Mouse (Mus musculus) liver, embryonic 12.5 days (tissue): Measurements from ENCODE around the gene Ddhd1. TPM values are rescaled to one million over a fixed set of nuclear protein-coding genes. Genes with fewer than 3 reads are reported as not detected.

ENCODE experiments used
- ATAC-seq: fragments of 200-750 bp; cut with Nextera tagmentation; 2 replicates; pipeline ENCODE4 v1.8.0; 2017; ENCODE audit warnings: moderate number of reproducible peaks, mild to moderate bottlenecking, moderate library complexity
- H3K27ac ChIP-seq: fragments of 300-500 bp; sonication (generic); 2 replicates; pipeline ENCODE4 v1.5.1; 2016; ENCODE audit warnings: mild to moderate bottlenecking
- H3K27me3 ChIP-seq: fragments of 300-500 bp; sonication (generic); replicated peaks from 2 replicates; pipeline ENCODE4 v1.6.1; 2016; ENCODE audit warnings: mild to moderate bottlenecking, moderate library complexity
- H3K36me3 ChIP-seq: fragments of 300-500 bp; sonication (generic); 2 replicates; pipeline ENCODE4 v1.6.1; 2016; ENCODE audit warnings: mild to moderate bottlenecking, moderate library complexity
- H3K4me1 ChIP-seq: fragments of 300-500 bp; sonication (generic); 2 replicates; pipeline ENCODE4 v1.6.1; 2016
- H3K4me2 ChIP-seq: fragments of 300-500 bp; sonication (generic); 2 replicates; pipeline ENCODE4 v1.6.1; 2016; ENCODE audit warnings: mild to moderate bottlenecking, moderate library complexity
- H3K4me3 ChIP-seq: fragments of 300-500 bp; sonication (generic); 2 replicates; pipeline ENCODE4 v1.5.1; 2016; ENCODE audit warnings: mild to moderate bottlenecking, moderate library complexity
- H3K9ac ChIP-seq: fragments of 300-500 bp; sonication (generic); 2 replicates; pipeline ENCODE4 v1.6.1; 2016; ENCODE audit warnings: mild to moderate bottlenecking, moderate library complexity
- H3K9me3 ChIP-seq: fragments of 300-500 bp; sonication (generic); replicated peaks from 2 replicates; pipeline ENCODE4 v1.6.1; 2016; ENCODE audit warnings: mild to moderate bottlenecking, moderate library complexity
- WGBS: fragments of 180-500 bp; shearing (Covaris S2); methylation state at CpG from one replicate; pipeline ENCODE4 v1.1.7; 2016; ENCODE audit not compliant: insufficient replicate concordance; 5-methylcytosine and 5-hydroxymethylcytosine counted together
- polyA plus RNA-seq: library from polyadenylated mRNA; unstranded; fragments of >200 nt; fragmentation: Nextera tagmentation; extraction: Ambion mirVana; gene quantifications from 2 replicates; pipeline ENCODE4 v1.2.1, GENCODE M21; 2016

The Ddhd1 gene
- polyA plus RNA-seq, 1 experiment from 2014 or later, result 12.5 TPM

GRCm38 (mm10) chr14:45661575-45661974 lies 3.6 kb upstream of the Ddhd1 start:
- H3K9me3 ChIP-seq, result no peaks in the 10 kb centered on the region
- no peak overlapping the region for H3K4me2 ChIP-seq
- no peak overlapping the region for H3K9ac ChIP-seq
- no peak overlapping the region for H3K4me3 ChIP-seq
- H3K4me1 ChIP-seq, result peaks cover 24% of the 10 kb centered on the region
- no peak for ATAC-seq
- no peak overlapping the region for H3K27ac ChIP-seq
- 0 out of 2 replicates have a peak, but pooled peaks cover 4% of the 10 kb centered on the region for H3K27me3 ChIP-seq
- 53% methylated on average over 5 of the region's 5 CpGs for WGBS
- H3K36me3 ChIP-seq, result no peaks in the 10 kb centered on the region

- H3K9me3 ChIP-seq, result no peaks in the 10 kb centered on the region
Measured at GRCm38 (mm10) chr14:45660315-45660714, 2.4 kb upstream of the Ddhd1 start.

GRCm38 (mm10) chr14:45656831-45657640 lies 907 bp downstream of the Ddhd1 start:
- Histone ChIP-seq H3K9ac (peak overlapping the region; percentile 99), H3K9me3 (no peaks in the 10 kb centered on the region), H3K27ac (peak overlapping the region; percentile 98), H3K4me2 (peak overlapping the region; percentile 88), H3K4me3 (peak overlapping the region; percentile 95), H3K4me1 (peaks cover 68% of the 10 kb centered on the region), H3K27me3 (no peaks in the 10 kb centered on the region), H3K36me3 (peaks cover 11% of the 10 kb centered on the region)
- under 1% methylated on average over 69 of the region's 69 CpGs for WGBS
- peak; percentile 6; the same call in 1 of the 2 replicates for ATAC-seq

More at GRCm38 (mm10) chr14:45660315-45660714, 2.4 kb upstream of the Ddhd1 start:
- no peak overlapping the region for H3K27ac ChIP-seq
- WGBS, result 37% methylated on average over 1 of the region's 1 CpGs
- H3K4me1 ChIP-seq, result peaks cover 36% of the 10 kb centered on the region
- no peak overlapping the region for H3K9ac ChIP-seq
- no peak overlapping the region for H3K4me3 ChIP-seq
- H3K27me3 ChIP-seq, result 0 out of 2 replicates have a peak, but pooled peaks cover 4% of the 10 kb centered on the region
- ATAC-seq, result no peak
- H3K36me3 ChIP-seq, result peaks cover 4% of the 10 kb centered on the region
- no peak overlapping the region for H3K4me2 ChIP-seq

- H3K27me3 ChIP-seq, result no peaks in the 10 kb centered on the region
- H3K36me3 ChIP-seq, result peaks cover 14% of the 10 kb centered on the region
- H3K4me1 ChIP-seq, result peaks cover 83% of the 10 kb centered on the region
- peak overlapping the region; percentile 92 for H3K27ac ChIP-seq
- peak overlapping the region; percentile 88 for H3K4me2 ChIP-seq
- WGBS, result 81% methylated on average over 13 of the region's 13 CpGs
- peak overlapping the region; percentile 99 for H3K9ac ChIP-seq
- ATAC-seq, result no peak
- H3K4me3 ChIP-seq, result peak overlapping the region; percentile 95
- no peaks in the 10 kb centered on the region for H3K9me3 ChIP-seq
Measured at GRCm38 (mm10) chr14:45654876-45655416, 3.0 kb downstream of the Ddhd1 start.

GRCm38 (mm10) chr14:45653756-45654155 lies 4.2 kb downstream of the Ddhd1 start:
- H3K4me1 ChIP-seq, result peaks cover 83% of the 10 kb centered on the region
- peak overlapping the region; percentile 92 for H3K27ac ChIP-seq
- H3K4me3 ChIP-seq, result peak overlapping the region; percentile 95
- peak overlapping the region; percentile 88 for H3K4me2 ChIP-seq
- no peaks in the 10 kb centered on the region for H3K9me3 ChIP-seq
- H3K27me3 ChIP-seq, result no peaks in the 10 kb centered on the region
- 15% methylated on average over 2 of the region's 2 CpGs for WGBS
- H3K9ac ChIP-seq, result peak overlapping the region; percentile 99
- ATAC-seq, result peak; percentile 85
- H3K36me3 ChIP-seq, result peaks cover 18% of the 10 kb centered on the region

- Histone ChIP-seq H3K9me3 (no peaks in the 10 kb centered on the region), H3K27ac (no peak overlapping the region), H3K4me1 (peaks cover 93% of the 10 kb centered on the region), H3K27me3 (no peaks in the 10 kb centered on the region), H3K36me3 (peaks cover 10% of the 10 kb centered on the region), H3K4me3 (no peak overlapping the region), H3K9ac (no peak overlapping the region), H3K4me2 (0 out of 2 replicates have a peak overlapping the region, but pooled peaks have one; percentile 26)
- WGBS, result 70% methylated on average over 11 of the region's 11 CpGs
- no peak for ATAC-seq
Measured at GRCm38 (mm10) chr14:45648999-45649818, 8.7 kb downstream of the Ddhd1 start.

GRCm38 (mm10) chr14:45648144-45648543 lies 9.8 kb downstream of the Ddhd1 start:
- no peak overlapping the region for H3K4me3 ChIP-seq
- H3K9ac ChIP-seq, result no peak overlapping the region
- no peak overlapping the region for H3K27ac ChIP-seq
- no peaks in the 10 kb centered on the region for H3K9me3 ChIP-seq
- H3K27me3 ChIP-seq, result no peaks in the 10 kb centered on the region
- no peak for ATAC-seq
- no peak overlapping the region for H3K4me2 ChIP-seq
- H3K36me3 ChIP-seq, result peaks cover 10% of the 10 kb centered on the region
- H3K4me1 ChIP-seq, result peaks cover 93% of the 10 kb centered on the region
- WGBS, result 74% methylated on average over 3 of the region's 3 CpGs

- H3K36me3 ChIP-seq, result peaks cover 10% of the 10 kb centered on the region
- no peak overlapping the region for H3K4me2 ChIP-seq
- H3K9ac ChIP-seq, result no peak overlapping the region
- ATAC-seq, result no peak
- peaks cover 88% of the 10 kb centered on the region for H3K4me1 ChIP-seq
- H3K27ac ChIP-seq, result no peak overlapping the region
- 89% methylated on average over 11 of the region's 11 CpGs for WGBS
- no peak overlapping the region for H3K4me3 ChIP-seq
- H3K27me3 ChIP-seq, result no peaks in the 10 kb centered on the region
- H3K9me3 ChIP-seq, result no peaks in the 10 kb centered on the region
Measured at GRCm38 (mm10) chr14:45647632-45648031, 10.3 kb downstream of the Ddhd1 start.

- WGBS, result 69% methylated on average over 7 of the region's 7 CpGs
- H3K27me3 ChIP-seq, result no peaks in the 10 kb centered on the region
- ATAC-seq, result no peak
- no peak overlapping the region for H3K4me3 ChIP-seq
- peaks cover 83% of the 10 kb centered on the region for H3K4me1 ChIP-seq
- no peak overlapping the region for H3K27ac ChIP-seq
- H3K36me3 ChIP-seq, result peaks cover 8% of the 10 kb centered on the region
- H3K9ac ChIP-seq, result no peak overlapping the region
- H3K4me2 ChIP-seq, result no peak overlapping the region
- H3K9me3 ChIP-seq, result no peaks in the 10 kb centered on the region
Measured at GRCm38 (mm10) chr14:45647175-45647574, 10.8 kb downstream of the Ddhd1 start.

GRCm38 (mm10) chr14:45644786-45645185 lies 13.2 kb downstream of the Ddhd1 start:
- H3K36me3 ChIP-seq, result peaks cover 4% of the 10 kb centered on the region; the same call in 1 of the 2 replicates
- WGBS, result 80% methylated on average over 1 of the region's 1 CpGs
- ATAC-seq, result no peak
- peaks cover 68% of the 10 kb centered on the region for H3K4me1 ChIP-seq
- peak overlapping the region; percentile 7; the same call in 1 of the 2 replicates for H3K9ac ChIP-seq
- H3K27ac ChIP-seq, result no peak overlapping the region
- no peak overlapping the region for H3K4me3 ChIP-seq
- no peaks in the 10 kb centered on the region for H3K9me3 ChIP-seq
- H3K4me2 ChIP-seq, result no peak overlapping the region
- H3K27me3 ChIP-seq, result no peaks in the 10 kb centered on the region

- H3K4me3 ChIP-seq, result no peak overlapping the region
- H3K9ac ChIP-seq, result no peak overlapping the region
- no peaks in the 10 kb centered on the region for H3K9me3 ChIP-seq
- peaks cover 63% of the 10 kb centered on the region for H3K4me1 ChIP-seq
- ATAC-seq, result no peak
- H3K27me3 ChIP-seq, result no peaks in the 10 kb centered on the region
- WGBS, result 69% methylated on average over 7 of the region's 7 CpGs
- peaks cover 1% of the 10 kb centered on the region; the same call in 1 of the 2 replicates for H3K36me3 ChIP-seq
- no peak overlapping the region for H3K4me2 ChIP-seq
- H3K27ac ChIP-seq, result no peak overlapping the region
Measured at GRCm38 (mm10) chr14:45644202-45644601, 13.7 kb downstream of the Ddhd1 start.
